Mouse (Mus musculus): ENCODE data around the gene Rasip1.

Gene Rasip1

DNA sequence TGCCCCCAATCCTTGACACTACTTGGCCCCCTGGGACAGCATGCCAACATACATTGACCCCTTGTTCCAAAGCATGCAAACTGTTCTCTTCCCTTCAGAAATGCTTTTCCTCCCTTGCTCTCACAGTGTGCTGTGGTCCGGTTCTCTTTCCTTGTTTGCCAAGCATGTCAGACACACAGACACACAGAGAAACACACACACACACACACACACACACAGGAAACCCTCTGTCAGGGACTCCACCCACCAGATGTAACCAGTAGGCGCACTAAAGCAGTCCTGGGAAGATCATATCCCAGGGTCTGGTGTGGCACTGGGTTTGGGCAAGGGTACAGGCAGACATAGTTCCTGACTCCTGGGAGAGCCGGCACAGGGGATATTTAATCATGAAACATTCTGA lies 59.6 kb downstream of the Rasip1 start:
- no peak for DNase-seq (ENCODE audit: low read depth)

Measured in c-Kit-positive CD71-negative TER-119-negative erythroid progenitor cells, embryonic 14.5 days (primary cell).